Mouse (Mus musculus) lung, adult 2 months (tissue): ENCODE results near the gene Barx1.

Source experiments
- CTCF ChIP-seq: fragments of 200-500 bp; IDR thresholded peaks from 2 replicates; pipeline ENCODE4 v1.5.1; 2011; ENCODE audit warnings: mild to moderate bottlenecking, low read length, control low read depth; ENCODE audit not compliant: insufficient read depth
- POLR2A ChIP-seq: fragments of 200-500 bp; IDR thresholded peaks from 2 replicates; pipeline ENCODE4 v1.6.1; 2011; ENCODE audit warnings: low read depth, mild to moderate bottlenecking, control low read depth, low read length, borderline replicate concordance; ENCODE audit errors: extremely low read depth

- no peak for TF ChIP-seq CTCF
- no peak for TF ChIP-seq POLR2A
Measured at GRCm38 (mm10) chr13:48668976-48669534, 6.3 kb downstream of the Barx1 start.
